Mouse (Mus musculus) mesoderm, embryonic 11.5 days (tissue): ENCODE measurements around the gene C1ql1.
A peak's percentile ranks its signal among the peaks of the same experiment; 100 is the strongest.

Source experiments
- DNase-seq: peaks from one replicate; pipeline ENCODE4 v3.0.0-alpha.2; 2012; ENCODE audit warnings: low read depth, low spot score

C1ql1 gene

GRCm38 (mm10) chr11:102902107-102902506 is 44.4 kb downstream of the C1ql1 start:
- no peak for DNase-seq

- DNase-seq: no peak
These were observed 45.3 kb downstream of the C1ql1 start for GRCm38 (mm10) chr11:102901199-102901598.

GRCm38 (mm10) chr11:102900763-102901162 is 45.7 kb downstream of the C1ql1 start, which contains the start of gene Gfap:
Gene Gfap (minus strand): TSS chr11:102900912.
- DNase-seq: peak; percentile 89

- DNase-seq: no peak
These were observed 48.1 kb downstream of the C1ql1 start for GRCm38 (mm10) chr11:102898408-102898807.

GRCm38 (mm10) chr11:102896641-102897040 is 49.8 kb downstream of the C1ql1 start:
- no peak for DNase-seq

- no peak for DNase-seq
These were observed 50.7 kb downstream of the C1ql1 start for GRCm38 (mm10) chr11:102895779-102896178.

GRCm38 (mm10) chr11:102894716-102895115 is 51.8 kb downstream of the C1ql1 start:
- DNase-seq: no peak

GRCm38 (mm10) chr11:102893015-102893651 is 53.4 kb downstream of the C1ql1 start:
- DNase-seq: peak; percentile 79

- DNase-seq: peak; percentile 44
These were observed 56.4 kb downstream of the C1ql1 start for GRCm38 (mm10) chr11:102890096-102890495.
